Mouse (Mus musculus): ENCODE results near the gene Ugt2a1.
A peak's percentile ranks its signal among the peaks of the same experiment; 100 is the strongest.
"Not testable (repeated sequence)": the region's sequence is repeated elsewhere in the genome, so short reads cannot be mapped to it uniquely, and the experiment has no call there.

Gene Ugt2a1

DNA sequence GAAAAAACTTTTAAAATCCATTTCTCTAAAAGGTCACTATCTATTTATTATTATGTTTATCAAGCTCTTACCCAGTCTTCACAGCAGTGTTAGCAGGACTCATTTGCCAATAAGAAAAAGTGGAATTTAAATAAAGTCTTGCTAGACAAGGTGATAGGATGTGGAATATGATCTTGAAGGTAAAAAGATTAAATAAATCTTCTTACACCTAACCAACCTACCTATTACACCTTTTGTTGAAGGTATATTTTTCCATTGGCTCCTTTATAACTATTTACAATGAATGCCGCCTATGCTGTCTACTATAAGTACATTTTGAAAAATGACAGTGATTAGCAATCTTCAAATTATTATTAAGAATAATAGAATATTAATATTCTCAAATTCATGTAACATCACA is at the start of gene Ugt2a1:
TSS of gene Ugt2a1 (minus strand) at position 101 of the 400 bp plus-strand sequence.
- no peak for DNase-seq

DNA sequence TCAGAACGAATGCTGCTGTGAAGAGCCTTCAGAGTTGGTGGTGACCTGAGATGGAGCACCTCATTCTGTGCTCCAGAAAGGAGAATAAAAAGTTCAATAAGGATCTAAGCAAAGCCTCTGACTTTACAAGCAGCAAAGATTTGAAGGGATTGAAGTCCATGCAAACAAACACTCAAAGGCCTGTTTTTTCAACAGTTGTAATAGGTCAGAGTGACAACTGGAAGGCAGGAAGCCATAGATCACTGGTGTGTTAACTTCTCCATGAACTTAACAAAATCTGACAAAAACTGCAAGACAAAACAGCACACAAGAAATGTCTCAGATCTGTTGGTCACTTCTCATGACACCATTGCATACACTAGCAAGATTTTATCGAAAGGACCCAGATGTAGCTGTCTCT is 47.4 kb upstream of the Ugt2a1 start, which contains the start of gene Sult1b1:
TSS of gene Sult1b1 (minus strand) at position 85 of the 400 bp plus-strand sequence.
- no peak for DNase-seq

DNA sequence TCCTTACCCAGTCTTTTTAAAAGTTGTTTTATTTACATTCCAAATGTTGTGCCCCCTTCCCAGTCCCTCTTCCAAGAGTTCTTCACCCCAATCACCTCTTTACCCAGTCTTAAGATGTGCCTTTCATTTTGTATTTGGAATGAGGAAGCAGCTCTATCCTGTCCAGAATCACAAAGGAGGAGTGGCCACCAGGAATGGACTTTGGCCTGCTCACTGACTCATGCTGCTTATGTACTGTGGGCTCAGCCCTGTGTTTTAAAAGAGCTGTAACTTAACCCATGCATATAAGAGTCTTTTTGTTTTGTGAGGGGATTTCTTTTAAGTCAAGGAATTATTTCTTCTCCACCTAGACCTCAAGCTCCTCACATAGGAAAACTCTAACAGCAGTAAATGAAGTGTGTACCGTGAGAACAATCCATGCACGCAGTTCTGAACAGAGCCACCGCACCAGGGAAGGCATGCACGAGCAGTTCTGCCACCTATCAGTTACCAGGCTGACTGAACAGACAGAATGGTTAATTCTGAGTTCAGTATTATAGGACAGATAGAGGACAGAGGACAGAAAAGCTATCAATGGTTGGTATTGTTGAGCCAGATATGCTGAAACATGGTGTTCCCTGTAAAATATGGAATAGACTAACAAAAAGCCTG is 45.4 kb upstream of the Ugt2a1 start:
- peak; percentile 72 for DNase-seq

DNA sequence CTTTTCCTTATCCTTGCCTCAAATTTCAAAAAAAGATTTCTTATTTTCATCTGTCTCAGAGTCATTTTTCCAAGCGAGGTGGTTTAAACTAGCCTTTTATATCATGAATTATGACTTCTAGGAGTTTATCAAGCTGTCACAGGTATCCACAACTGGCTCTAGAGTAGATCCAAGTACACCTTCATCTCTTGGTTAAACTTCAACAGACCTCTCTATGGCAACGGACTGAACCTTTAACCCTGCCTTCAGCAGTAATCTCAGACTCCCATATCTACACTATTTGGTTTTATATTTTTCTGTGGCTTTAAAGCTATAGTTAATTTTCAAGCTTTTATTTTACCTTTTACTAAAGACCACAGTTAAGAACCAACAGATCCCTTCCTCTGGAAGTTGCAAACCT is 41.6 kb upstream of the Ugt2a1 start:
- no peak for DNase-seq

DNA sequence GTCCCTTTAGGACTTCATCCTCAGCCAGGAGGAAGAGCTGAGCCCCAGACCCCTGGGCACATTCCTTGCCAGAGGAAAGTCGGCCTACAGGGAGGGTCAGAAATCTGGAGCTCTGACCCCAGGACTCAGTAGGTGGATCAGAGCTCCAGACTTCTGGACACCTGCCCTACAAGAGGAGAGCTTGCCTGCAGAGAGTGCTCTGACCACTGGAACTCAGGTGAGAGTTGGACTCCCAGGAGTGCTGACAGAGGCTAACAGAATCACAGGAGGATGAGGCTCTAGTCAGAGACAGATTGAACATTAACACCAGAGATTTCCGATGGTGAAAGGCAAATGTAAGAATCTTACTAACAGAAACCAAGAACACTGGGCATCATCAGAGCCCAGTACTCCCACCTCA is 32.9 kb upstream of the Ugt2a1 start:
- DNase-seq: not testable (repeated sequence)

DNA sequence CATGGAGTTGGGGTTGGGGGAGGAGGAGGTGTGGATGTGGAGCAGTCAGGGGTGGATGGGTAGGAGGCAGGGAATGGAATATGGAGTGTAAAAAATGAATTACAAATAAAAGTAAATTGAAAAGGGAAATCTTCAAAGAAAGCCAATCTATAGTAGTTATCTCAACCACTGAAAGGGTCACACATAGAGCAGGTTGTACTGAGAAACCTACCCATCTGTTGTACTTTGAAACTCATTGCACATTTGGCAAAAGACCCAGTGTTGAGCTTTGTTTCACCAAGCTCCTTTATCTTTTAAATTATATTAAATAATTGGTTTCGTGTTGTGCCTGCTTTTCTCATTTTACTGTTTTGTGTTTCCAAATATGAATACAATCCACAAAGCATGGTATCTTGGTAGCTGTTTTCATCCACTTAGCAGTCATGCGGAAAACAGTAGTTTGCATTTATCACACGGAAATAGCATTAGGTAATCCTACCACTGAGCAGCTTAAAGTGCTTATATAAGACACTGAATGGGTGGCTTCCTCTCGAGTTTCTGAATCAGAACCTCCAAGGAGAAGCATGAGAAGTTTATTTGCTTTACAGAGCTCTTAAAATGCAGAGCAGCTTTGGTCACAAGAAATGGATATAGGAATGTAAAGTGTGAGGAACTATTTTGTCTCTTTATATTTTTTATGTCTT is 15.2 kb upstream of the Ugt2a1 start:
- no peak for DNase-seq

DNA sequence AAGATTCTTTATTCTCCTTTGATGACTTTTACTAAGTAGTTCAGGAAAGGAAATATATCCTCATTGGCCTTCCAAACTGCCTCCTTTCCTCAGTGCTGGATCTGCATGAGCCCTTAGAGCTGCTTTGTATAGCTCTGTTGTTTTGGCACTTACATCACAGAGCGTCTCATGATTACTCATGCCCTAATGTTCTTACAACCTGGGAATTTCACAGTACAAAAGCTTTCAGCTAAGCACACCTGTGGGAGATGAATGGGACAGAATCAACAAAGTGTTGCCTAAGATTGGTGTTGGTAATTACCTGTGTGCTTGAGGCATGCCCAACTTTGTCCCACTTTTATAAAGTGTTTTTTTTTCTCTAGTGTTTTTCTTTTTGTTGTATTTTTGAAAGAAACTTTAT is 12.0 kb upstream of the Ugt2a1 start:
- no peak for DNase-seq

DNA sequence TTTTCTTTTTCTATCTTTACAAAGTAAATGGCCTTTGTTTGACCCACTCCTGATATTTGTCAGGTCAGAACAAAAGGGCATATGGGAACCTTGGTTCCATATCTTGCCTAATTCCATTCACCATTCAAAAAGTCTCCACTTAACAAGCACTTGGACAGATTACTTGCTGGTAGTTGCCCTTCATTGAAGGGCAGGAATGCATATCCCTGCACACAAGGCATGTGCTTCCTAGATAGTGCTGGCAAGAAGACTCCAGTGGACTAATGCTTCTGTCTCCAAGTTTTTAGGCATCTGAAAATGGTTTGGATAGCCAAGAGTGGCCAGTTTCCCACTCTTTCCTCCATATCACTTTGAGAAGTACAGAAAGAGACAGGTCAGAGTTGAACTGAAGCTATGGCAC is 8.7 kb upstream of the Ugt2a1 start:
- DNase-seq: no peak

DNA sequence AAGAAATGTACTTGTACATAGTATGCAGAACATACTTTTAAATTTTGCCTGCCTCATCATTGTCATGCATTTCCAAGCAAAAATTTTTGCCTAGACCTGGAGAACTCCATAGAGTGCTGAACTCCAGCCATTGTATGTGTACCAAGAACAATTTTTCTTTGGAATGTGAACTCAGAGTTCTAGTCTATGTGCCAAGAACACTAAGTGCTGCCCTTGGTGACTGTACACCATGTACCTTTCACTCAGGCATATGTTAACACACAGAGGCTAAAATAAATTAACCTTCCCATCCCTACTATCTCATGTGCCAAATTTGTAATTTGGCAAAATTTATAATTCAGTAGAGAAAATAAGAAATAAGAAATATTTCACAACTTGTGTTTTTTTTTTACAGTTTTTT is 8.3 kb upstream of the Ugt2a1 start:
- DNase-seq: peak; percentile 35

DNA sequence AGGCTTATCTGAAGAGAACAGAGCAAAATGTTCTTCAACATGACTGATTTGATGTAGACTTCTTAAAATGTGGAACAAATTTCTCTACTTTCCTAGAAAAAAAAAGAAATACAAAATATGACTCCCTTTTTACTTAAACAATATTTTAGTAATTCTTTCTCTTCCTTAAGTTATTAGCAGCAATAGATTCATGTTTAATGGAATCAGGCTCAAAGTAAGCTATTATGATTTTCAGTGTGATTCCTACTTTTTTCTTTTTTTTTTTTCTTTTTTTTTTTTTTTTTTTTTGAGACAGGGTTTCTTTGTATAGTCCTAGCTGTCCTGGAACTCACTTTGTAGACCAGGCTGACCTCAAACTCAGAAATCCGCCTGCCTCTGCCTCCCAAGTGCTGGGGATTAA is 4.0 kb downstream of the Ugt2a1 start, which contains the start of gene Gm43638:
TSS of gene Gm43638 (minus strand) at position 101 of the 400 bp plus-strand sequence.
- DNase-seq: not testable (repeated sequence)

DNA sequence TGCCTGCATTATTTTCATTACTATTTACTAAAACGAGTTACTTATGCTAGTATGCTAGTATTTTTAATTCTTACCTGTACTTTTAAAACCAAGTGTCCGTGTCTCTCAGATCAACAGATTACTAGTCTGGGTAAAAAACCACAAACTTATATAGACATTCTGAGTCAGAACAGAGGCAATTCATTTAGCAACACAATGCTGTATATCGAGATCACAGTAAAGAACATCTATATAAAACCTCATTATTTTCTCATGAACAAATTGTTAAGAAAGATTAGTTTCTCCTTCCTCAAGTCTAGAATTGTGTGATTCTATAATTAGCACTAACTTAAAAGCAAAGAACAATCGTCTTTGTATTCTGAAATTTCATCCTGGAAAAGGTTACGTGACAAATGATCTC is 8.5 kb downstream of the Ugt2a1 start, which contains the start of gene Ugt2a2:
TSS of gene Ugt2a2 (minus strand) at position 101 of the 400 bp plus-strand sequence.
- no peak for DNase-seq

DNA sequence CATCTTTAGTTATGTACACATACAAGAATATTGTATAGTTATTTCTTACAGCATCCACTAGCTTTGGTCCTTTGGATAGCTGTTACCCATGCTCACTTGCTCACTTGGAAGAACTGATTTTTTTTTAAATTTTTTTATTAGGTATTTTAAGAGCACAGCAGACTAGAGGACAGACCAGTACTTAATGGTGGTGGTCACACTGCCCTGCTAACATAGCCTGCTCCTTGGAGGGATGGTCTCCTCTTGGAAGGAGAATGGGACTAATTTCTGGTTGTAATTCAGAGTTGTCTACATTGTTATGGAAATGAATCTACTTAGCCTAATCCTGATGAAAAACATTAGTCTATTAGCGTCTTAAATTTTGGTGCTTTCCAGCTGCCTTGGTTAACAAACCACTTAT is 31.9 kb downstream of the Ugt2a1 start:
- DNase-seq: no peak

DNA sequence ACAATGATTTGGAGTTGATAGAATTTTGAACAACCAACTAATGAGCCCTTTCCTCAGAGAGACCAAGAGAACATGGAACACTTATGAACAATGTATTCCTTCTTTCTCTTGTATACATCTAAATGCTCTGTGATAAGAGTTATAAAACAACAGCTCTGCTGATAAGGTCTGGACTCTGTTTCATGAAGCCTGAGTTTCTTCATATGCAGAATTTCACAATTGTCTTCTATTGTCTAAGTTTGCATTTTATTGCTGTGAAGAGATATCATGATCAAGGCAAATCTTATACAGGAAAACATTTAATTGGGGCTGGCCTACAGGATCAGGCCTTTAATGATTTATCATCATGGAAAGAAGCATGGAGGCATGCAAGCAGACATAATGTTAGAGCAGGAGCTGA is 33.0 kb downstream of the Ugt2a1 start:
- no peak for DNase-seq

DNA sequence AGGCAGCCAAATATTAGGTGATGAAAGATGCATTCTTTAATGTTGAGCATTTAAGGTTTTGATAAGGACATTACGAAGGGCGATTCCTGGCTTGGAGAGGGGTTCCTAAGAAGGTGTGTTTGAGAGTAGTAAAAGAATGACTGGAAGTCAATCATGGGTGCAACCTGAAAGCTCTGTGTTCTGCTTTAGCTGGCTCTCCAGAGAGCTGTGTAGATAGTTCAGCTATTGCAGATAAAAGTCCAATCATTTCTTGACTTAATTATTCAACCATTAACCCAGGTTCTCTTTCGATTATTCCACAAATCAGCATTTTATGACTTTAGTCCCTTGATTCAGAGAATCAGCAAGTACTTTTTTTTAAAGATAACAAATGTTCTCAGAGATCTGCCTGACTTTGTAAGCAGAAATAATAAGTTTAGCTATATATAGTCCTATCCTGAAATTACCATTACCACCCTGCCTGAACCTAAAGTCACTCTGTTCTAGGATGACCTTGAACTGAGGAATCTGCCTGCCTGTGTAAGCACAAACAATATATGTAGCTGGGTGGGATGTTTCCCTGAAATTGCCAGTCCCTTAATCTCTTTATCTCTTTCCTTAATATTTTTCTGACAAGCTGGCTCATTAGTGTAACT is 34.3 kb downstream of the Ugt2a1 start:
- DNase-seq: no peak

DNA sequence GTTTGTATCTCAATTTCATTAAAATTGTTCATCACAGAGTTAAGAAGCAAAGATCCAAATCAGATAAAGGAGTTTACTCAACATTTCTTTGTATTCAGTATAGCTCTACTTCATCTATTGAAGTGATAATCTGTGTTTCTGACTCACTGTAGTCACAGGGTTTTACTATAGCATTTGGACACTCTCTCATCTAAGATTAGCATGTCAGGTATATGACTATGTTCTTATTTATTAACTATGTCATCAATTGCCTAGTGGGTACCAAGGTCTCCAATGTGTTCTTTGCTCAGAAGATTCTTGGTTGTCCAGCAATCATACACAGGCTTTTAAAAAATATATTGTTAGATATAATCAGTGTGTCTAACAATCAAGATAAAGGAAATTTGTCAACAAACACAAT is 35.2 kb downstream of the Ugt2a1 start:
- DNase-seq: no peak

DNA sequence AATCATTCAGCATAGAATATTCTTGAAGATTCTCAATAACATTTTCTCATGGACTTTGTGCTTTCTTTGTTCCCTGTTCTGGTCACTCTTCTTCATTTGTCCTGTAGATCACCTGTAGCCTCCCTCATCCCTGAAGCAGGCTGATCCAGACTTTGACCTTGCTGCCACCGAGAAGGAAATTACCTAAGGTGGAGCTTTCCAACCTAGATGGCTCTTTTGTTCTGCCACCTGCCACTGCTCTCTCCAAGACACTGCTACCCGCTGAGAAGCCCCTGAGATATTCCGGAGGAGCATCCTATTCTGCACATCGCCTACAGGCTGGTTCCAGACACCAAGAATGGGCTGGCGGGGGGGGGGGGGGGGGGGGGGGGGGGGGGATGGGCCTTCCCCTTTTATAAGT is 38.2 kb downstream of the Ugt2a1 start:
- not testable (repeated sequence) for DNase-seq

DNA sequence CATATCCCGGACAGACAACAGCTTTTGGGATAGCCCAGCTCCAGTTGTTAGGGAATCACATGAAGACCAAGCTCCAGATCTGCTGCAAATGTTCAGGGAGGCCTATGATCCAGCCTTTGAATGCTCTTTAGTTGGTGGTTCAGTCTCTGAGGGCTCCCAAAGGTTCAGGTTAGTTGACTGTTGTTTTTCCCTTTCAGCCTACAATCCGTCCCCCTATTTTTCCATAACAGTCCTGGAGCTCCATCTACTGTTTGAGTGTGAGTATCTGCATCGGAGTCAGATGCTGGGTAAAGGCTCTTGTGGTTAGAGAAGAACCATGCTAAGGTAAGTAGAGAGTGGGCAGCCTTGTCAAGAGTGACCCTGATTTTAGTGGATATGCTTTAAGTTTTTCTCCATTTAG is 54.4 kb downstream of the Ugt2a1 start:
- peak; percentile 41 for DNase-seq

DNA sequence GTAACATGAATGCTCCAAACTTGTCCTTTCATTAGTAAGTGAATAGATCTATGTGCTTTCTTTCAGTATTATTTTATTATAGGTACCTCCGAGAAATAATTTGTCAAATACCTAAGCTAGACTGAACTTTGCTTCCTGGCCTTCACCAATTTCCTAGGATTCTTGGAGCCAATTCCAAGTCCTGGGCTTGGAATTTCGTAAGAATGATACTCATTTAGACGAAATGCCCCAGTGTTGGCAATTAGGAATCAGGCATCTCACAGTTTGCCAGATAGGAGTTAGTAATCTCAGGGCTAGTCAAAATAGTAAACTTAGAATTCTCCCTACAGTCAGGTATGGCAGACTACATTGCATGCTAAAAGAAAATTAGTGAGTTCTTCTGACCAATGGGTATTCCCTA is 65.0 kb downstream of the Ugt2a1 start:
- DNase-seq: no peak

DNA sequence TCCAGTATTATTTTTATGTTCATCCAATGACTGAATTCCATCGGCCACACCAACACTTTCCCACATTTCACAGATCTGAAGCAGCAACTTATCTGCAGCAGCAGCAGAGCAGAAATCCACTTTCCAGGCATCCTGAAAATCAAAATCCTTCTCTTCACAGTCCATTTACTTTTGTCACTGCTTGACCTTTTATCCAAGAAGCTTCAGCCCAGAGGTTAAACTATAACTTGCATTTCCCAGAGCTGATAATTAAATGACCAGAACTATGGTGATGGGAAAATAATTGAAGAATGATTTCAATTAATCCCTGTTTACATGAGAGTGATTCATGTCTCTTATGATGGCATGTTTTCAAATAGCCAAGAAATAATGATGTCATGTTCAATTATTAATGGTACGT is 66.6 kb downstream of the Ugt2a1 start, which contains the start of gene Ugt2b38:
TSS of gene Ugt2b38 (minus strand) at position 163 of the 400 bp plus-strand sequence.
- DNase-seq: not testable (repeated sequence)
